Mouse (Mus musculus) lung, postnatal 4 days (tissue): ENCODE data around the gene Astn1.

ENCODE experiments used
- DNase-seq, 2 experiments: peaks; one replicate each; pipeline ENCODE4 v3.0.0; 2021

Gene Astn1

GRCm38 (mm10) chr1:158422739-158423138, 60.7 kb downstream of the Astn1 start:
- no peak for DNase-seq

GRCm38 (mm10) chr1:158446071-158446470, 84.0 kb downstream of the Astn1 start:
- no peak for DNase-seq

GRCm38 (mm10) chr1:158447956-158448355, 85.9 kb downstream of the Astn1 start:
- DNase-seq = no peak

DNA sequence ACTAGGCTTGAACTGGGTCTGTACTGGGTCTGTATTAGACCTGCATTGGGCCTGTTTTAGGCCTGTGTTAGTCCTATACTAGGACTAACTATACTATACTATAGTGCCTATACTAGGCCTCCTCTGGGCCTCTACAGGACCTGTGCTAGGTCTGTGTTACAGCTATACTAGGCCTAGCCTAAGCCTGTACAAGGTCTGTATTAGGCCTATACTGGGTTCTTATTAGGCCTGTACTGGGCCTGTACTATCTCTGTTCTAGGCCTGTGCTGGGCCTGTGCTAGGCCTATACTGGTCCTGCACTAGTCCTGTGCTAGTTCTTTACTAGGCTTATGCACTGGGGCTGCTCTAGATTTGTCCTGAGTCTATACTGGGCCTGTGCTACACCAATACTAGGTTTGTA, 90.6 kb downstream of the Astn1 start:
- no peak for DNase-seq

GRCm38 (mm10) chr1:158453587-158453986, 91.5 kb downstream of the Astn1 start:
- no peak for DNase-seq

DNA sequence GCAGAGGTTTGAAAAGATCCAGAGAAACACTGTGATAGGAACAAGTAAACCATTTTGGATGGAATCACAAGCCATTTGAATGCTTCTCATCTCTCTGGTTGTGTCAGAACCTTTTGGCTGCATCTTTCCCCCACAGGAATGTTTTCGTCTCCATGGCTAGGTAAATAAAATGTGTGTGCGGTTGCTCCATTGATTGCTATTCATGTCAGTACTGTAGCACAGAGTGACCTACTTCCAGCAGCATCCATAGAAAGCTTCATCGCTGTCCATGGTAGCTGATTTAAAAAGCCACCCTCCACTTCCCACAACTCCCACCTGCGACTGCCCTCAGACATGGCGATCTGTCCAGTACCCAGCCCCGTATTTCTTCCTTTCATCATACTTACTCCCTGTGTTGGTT, 101.9 kb downstream of the Astn1 start:
- no peak for DNase-seq

- DNase-seq = no peak
Observed at GRCm38 (mm10) chr1:158465286-158465685, 103.2 kb downstream of the Astn1 start.

GRCm38 (mm10) chr1:158477841-158478240, 115.8 kb downstream of the Astn1 start:
- no peak for DNase-seq

DNA sequence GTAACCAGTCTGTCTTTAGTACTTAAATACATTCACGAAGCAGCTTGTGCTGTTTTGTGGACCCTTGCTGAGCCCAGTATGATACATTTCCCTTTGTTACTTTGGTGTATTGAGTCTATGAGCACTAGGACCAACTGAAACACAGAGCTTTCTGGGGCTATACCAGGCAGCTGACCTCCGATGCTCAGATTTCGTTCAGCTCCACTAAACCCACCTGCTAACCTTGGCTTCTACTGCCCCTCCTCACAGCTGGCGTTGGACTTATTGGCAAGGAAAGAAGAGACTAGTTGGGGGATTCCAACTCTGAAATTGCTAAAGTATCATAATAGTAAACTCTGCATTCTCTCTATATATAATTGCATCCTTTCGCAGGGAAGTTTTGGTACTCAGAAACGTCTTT, 118.2 kb downstream of the Astn1 start:
- no peak for DNase-seq

DNA sequence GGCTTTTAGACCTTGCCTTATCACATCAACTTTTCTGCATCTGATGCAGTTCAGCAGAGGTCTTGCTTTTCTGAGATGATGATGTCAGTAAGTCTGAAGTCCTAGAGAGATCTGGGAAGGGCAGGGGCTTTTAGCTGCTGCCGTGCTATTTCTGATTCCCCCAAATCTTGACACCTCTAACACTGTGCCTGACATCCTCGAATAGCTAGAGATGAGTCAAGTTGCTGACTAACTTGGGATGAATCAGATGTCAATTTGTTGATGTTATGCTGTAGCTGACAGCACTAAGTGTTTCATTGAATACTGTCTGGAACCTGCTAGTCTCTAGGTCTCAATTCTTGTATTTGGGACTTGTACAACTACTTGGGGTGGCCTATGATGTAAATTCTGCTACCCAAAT, 121.7 kb downstream of the Astn1 start:
- no peak for DNase-seq

DNA sequence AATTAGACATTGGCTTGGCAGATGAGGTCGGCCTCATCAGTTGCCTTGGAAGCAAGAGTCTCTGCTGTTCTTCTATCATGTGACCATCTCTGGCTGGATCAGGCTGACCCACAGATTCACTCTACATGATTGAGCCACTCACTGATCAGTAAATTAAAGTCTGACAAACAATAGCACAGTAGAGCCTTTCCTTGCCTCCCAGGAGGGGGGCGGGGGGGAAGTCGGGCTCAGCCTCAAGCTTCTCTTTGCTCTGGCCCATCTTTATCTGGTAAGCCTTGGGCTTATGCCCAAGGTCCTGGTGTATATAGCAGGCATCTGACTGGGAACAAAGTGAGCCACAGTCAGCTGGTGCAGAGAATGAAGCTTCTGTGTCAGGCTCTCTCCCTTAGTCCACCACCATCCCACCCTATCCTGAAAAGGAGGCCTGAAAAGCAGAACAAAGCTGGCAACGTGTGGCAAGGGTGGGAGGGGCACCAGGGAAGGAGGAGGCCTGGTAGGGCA, 127.5 kb downstream of the Astn1 start:
- no peak for DNase-seq

GRCm38 (mm10) chr1:158490175-158490574, 128.1 kb downstream of the Astn1 start:
- no peak for DNase-seq

DNA sequence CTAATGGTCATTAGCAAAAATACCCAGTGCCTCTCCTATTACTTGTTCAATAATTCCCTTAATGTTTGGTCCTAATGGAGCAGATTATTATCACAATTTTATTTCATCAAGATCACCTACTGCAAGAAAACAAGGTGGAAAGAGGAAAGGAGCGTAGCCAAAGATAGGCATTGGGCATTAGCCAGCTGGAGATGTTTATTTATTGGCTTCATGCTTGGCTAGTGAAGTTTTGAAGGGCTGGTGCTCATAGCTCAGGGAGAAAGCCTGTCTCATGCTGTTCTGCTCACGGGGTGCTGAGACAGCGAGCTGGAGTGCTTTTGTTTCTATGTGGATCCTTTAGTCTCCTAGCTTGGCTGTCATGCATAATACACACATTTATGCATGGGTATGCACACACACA, 131.2 kb downstream of the Astn1 start:
- no peak for DNase-seq

GRCm38 (mm10) chr1:158500140-158500539, 138.1 kb downstream of the Astn1 start:
- no peak for DNase-seq

DNA sequence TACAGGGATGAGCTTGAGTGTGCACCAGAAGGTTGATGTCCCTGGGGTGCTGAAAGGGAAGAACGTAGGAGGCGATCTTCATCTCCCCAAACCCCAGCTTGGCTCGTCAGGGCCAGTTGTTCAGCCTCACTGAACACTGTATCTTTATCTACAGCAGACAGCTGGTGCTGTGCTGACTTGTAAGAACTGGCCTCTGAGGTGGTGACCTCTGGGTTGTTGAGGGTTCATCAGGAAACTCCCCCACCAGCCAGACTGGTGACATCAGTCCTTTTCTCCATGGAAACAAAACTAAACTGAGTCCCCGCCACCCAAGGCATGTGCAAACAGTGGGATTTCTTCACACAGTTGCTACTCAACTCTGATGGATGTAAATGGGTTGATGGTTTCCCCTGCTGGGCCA, 138.9 kb downstream of the Astn1 start:
- peak in 1 of 2 experiments; percentile 37 for DNase-seq

DNA sequence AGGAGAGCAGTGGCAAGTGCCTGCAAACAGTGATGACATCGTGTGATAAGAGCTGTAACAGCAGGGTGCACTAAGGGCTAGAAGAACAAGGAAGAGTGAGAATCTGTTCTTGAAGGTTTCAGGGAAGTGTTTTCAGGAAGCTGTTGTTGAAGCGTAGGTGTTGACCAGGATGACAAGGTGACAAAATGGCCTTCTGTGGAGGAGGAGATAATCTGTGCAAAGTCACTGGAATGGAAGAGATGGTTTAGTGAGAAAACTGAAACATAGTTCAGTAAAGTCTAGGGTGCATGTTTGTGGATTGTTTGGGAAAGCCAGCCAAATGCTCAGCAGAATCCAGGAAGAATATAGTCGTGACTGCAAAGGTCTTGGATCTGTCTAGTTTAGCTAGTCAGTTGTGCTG, 145.5 kb downstream of the Astn1 start:
- DNase-seq = no peak

DNA sequence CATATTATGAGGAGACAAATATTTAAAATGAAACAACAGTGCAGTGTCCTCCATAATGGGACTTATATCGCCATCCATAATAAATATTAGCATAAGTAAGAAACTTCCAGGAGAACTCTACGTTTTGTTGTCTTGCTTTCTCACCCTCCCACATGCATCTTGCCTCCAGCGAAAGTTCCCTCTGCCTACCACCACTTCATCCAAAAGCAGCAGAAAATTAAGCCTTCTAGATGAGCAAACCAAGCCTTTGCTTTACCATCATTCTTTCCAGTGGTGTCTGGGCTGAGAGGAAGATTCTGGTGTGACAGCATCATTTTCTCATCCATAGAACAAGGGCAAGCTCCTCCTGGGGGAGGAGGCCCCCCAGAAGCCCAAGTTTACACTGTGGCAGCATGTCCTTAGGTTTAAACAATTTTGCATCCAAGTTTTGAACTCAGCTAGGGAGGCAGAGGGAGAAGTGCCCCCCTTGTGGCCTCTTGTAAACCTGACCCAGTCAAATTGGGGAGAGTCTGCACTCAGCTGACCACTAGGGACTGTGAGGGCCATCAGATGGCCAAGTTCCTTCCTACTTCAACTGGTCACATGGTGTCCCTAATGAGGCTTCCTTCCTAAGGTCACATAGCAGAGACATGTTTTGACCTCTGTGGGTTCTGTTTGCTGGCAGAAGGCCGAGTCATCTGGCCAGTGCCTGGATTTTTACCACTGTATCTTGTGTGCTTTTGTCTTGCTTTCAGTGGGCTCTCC, 147.2 kb downstream of the Astn1 start:
- DNase-seq = peak in 1 of 2 experiments; percentile 21

DNA sequence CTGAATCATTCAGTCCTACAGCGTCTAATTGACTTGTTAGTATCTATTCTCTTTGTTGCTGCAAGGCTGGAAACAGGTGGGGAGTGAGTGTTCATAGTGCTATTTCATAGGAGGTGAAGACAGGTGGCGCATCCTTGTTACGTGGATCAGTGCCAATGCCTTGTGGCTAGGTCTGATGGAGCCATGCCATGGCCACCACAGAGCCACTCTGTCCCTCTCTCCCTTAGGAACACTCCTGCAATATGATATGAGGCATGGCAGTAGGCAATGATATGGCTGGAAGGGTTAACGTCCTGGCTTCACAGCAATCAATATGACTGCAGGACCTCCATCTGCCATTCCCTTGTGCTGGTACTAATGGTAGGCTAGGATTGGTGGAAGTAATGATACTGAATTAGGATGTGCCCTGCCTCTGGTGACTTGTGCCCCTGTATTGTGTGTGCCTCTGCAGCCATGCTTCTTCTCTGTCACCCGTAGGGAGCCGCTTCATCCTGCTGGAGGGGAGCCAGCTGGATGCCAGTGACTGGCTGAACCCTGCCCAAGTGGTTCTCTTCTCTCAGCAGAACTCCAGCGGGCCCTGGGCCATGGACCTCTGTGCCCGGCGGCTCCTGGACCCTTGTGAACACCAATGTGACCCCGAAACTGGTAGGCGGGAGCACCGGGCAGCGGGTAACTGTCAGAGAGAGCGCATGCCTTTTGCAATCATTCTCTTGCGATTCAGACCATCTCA, 148.6 kb downstream of the Astn1 start:
- no peak for DNase-seq

DNA sequence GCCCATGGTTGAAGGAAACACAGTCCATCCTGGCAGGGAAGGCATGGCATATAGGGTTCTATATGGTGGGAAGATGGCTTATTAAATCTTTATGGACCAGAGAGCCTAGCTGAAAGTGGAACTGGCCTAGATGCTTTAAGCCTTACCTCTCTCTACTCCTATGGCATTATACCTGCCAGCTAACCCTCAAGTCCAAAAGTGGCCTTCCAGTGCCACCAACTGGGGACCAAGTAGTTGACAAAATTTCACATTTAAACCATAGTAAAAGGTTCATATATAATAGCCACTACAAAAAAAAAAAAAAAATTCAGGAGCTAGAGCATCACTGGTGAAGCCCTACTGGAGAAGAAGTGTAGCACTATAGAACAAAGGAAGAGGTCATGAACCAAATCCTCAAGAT, 150.0 kb downstream of the Astn1 start:
- no peak for DNase-seq

GRCm38 (mm10) chr1:158512636-158513035, 150.6 kb downstream of the Astn1 start:
- DNase-seq = no peak

DNA sequence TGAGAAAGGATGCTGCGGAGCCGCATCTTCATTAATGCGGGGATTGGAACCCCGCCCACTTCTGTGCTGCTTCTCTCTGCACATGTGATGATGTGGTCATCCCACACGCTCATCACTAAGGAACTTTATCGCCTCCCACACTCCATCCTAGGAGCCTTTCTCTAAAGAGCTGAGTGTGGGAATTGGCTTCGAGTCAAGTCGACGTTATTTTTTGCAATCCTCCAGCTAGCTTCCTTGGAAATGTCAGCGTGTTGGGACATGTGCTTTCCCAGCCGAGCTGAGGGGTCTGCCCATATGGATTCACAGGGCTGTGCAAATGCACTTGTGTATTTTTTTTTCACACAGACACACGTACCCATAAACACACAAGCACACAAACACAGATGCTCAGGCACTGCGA, 151.5 kb downstream of the Astn1 start:
- DNase-seq = peak in 1 of 2 experiments; percentile 26

DNA sequence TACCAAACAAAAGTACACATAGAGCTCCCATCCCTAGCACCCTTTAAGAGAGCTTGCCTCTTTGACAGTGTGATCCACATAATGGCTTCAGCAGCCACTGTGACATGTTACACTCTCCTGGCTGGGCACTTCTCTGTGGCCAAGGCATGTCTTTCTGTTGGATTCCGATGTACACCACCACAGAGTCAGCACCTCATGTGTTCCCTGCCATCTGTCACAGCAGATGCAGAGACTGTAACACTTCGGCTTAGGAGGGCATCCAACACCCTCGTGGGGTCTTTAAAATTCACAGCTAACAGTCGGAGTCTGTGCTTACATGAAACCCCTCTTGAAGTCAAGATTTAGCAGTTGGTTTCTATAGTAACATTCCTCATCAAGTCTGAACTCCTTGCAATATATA, 154.5 kb downstream of the Astn1 start:
- DNase-seq = no peak

GRCm38 (mm10) chr1:158536195-158536594, 174.1 kb downstream of the Astn1 start:
- DNase-seq = no peak

- DNase-seq = no peak
Observed at GRCm38 (mm10) chr1:158536867-158537266, 174.8 kb downstream of the Astn1 start.
